Mouse (Mus musculus) olfactory bulb, adult 2 months (tissue): ENCODE results near the gene Foxred2.

Experiments used
- CTCF ChIP-seq: fragments of 200-500 bp; IDR thresholded peaks from 2 replicates; pipeline ENCODE4 v1.5.1; 2012; ENCODE audit warnings: low read depth, mild to moderate bottlenecking, low read length, moderate library complexity; ENCODE audit not compliant: insufficient read depth
- POLR2A ChIP-seq: fragments of 200-500 bp; IDR thresholded peaks from 2 replicates; pipeline ENCODE4 v1.6.1; 2012; ENCODE audit warnings: mild to moderate bottlenecking, low read depth, low read length, moderate library complexity; ENCODE audit not compliant: insufficient read depth

- TF ChIP-seq CTCF, result peak; percentile 77
- TF ChIP-seq POLR2A, result no peak
Measured at GRCm38 (mm10) chr15:77916851-77917544, 39.5 kb downstream of the Foxred2 start.
